Mouse (Mus musculus) limb, embryonic 14.5 days (tissue): Measurements from ENCODE around the gene Kdm7a. TPM values are rescaled to one million over a fixed set of nuclear protein-coding genes. Genes with fewer than 3 reads are reported as not detected.

Experiments
- ATAC-seq: fragments of 200-750 bp; cut with Nextera tagmentation; 2 replicates; pipeline ENCODE4 v1.8.0; 2017; ENCODE audit warnings: low read depth, moderate number of reproducible peaks, moderate TSS enrichment; ENCODE audit not compliant: low FRiP score
- DNase-seq: peaks from one replicate; pipeline ENCODE4 v3.0.0-alpha.2; 2015; ENCODE audit warnings: low spot score
- H3K27ac ChIP-seq: fragments of 300-500 bp; sonication (generic); replicated peaks from 2 replicates; pipeline ENCODE4 v1.5.1; 2014; ENCODE audit warnings: low read depth, mild to moderate bottlenecking, low read length, moderate library complexity, mixed read lengths
- H3K27me3 ChIP-seq: fragments of 300-500 bp; sonication (generic); 2 replicates; pipeline ENCODE4 v1.6.1; 2014; ENCODE audit warnings: low read length, mixed read lengths; ENCODE audit not compliant: control insufficient read depth, insufficient read depth
- H3K36me3 ChIP-seq: fragments of 300-500 bp; sonication (generic); 2 replicates; pipeline ENCODE4 v1.6.1; 2014; ENCODE audit warnings: mild to moderate bottlenecking, low read length, moderate library complexity, mixed read lengths; ENCODE audit not compliant: control insufficient read depth, insufficient read depth
- H3K4me1 ChIP-seq: fragments of 300-500 bp; sonication (generic); 2 replicates; pipeline ENCODE4 v1.6.1; 2014; ENCODE audit warnings: antibody characterized with exemption, low read length, mixed read lengths; ENCODE audit not compliant: control insufficient read depth, insufficient read depth
- H3K4me2 ChIP-seq: fragments of 300-500 bp; sonication (generic); replicated peaks from 2 replicates; pipeline ENCODE4 v1.6.1; 2014; ENCODE audit warnings: low read depth, mild to moderate bottlenecking, low read length, moderate library complexity; ENCODE audit not compliant: severe bottlenecking
- H3K4me3 ChIP-seq: fragments of 300-500 bp; sonication (generic); replicated peaks from 2 replicates; pipeline ENCODE4 v1.5.1; 2014; ENCODE audit warnings: low read length
- H3K9ac ChIP-seq: fragments of 300-500 bp; sonication (generic); 2 replicates; pipeline ENCODE4 v1.6.1; 2014; ENCODE audit warnings: mild to moderate bottlenecking, low read depth, low read length, moderate library complexity; ENCODE audit not compliant: severe bottlenecking
- H3K9me3 ChIP-seq: fragments of 300-500 bp; sonication (generic); 2 replicates; pipeline ENCODE4 v1.6.1; 2016; ENCODE audit warnings: low read length; ENCODE audit not compliant: control insufficient read depth
- POLR2A ChIP-seq: fragments of 200-500 bp; IDR thresholded peaks from 2 replicates; pipeline ENCODE4 v1.8.0; 2012; ENCODE audit warnings: inconsistent platforms, mild to moderate bottlenecking, moderate library complexity, borderline replicate concordance; ENCODE audit not compliant: insufficient read depth, insufficient read length; ENCODE audit errors: extremely low read depth
- WGBS: fragments of 180-500 bp; shearing (Covaris S2); extraction: QIAGEN DNeasy Blood & Tissue Kit; methylation state at CpG from one replicate; pipeline ENCODE4 v1.1.7; 2014; 5-methylcytosine and 5-hydroxymethylcytosine counted together
- polyA plus RNA-seq, 2 experiments: library from polyadenylated mRNA; depleted of rRNA in 1 of 2; stranded (reverse) in 1 of 2; unstranded in 1 of 2; fragments of >200 nt; fragmentation: Nextera tagmentation in 1 of 2; extraction: Ambion mirVana in 1 of 2; gene quantifications; 2 replicates each; pipeline versions ENCODE4 v1.2.1 to v1.2.3; 2012 to 2014

Kdm7a gene
- polyA plus RNA-seq, 2 experiments = 6.3 to 6.4 TPM

- TF ChIP-seq POLR2A = no peak
- ATAC-seq = peak; percentile 32
- Histone ChIP-seq H3K9ac (no peak overlapping the region), H3K4me2 (peak overlapping the region; percentile 16), H3K27me3 (no peaks in the 10 kb centered on the region), H3K4me1 (peaks cover 26% of the 10 kb centered on the region), H3K9me3 (no peaks in the 10 kb centered on the region), H3K4me3 (no peak overlapping the region), H3K27ac (peak overlapping the region; percentile 90), H3K36me3 (no peaks in the 10 kb centered on the region)
- 28% methylated on average over 8 of the region's 8 CpGs for WGBS
- DNase-seq = peak; percentile 37
Observed at GRCm38 (mm10) chr6:39243511-39243961, 36.9 kb upstream of the Kdm7a start.

GRCm38 (mm10) chr6:39242718-39243471 is 36.3 kb upstream of the Kdm7a start:
- Histone ChIP-seq H3K27me3 (no peaks in the 10 kb centered on the region), H3K9me3 (no peaks in the 10 kb centered on the region), H3K9ac (0 out of 2 replicates have a peak overlapping the region, but pooled peaks have one; percentile 14), H3K4me1 (peaks cover 26% of the 10 kb centered on the region), H3K27ac (peak overlapping the region; percentile 90), H3K4me3 (no peak overlapping the region), H3K36me3 (no peaks in the 10 kb centered on the region), H3K4me2 (peak overlapping the region; percentile 16; the same call in 1 of the 2 replicates)
- WGBS = 19% methylated on average over 8 of the region's 8 CpGs
- DNase-seq (peak; percentile 94), ATAC-seq (peak; percentile 96)
- TF ChIP-seq POLR2A = no peak

- H3K27me3 ChIP-seq = no peaks in the 10 kb centered on the region
- no peaks in the 10 kb centered on the region for H3K9me3 ChIP-seq
- ATAC-seq (no peak), DNase-seq (peak; percentile 32)
- H3K4me1 ChIP-seq = peaks cover 26% of the 10 kb centered on the region
- no peaks in the 10 kb centered on the region for H3K36me3 ChIP-seq
- H3K27ac ChIP-seq = no peak overlapping the region; the same call in 1 of the 2 replicates
- H3K9ac ChIP-seq = no peak overlapping the region
- WGBS = 62% methylated on average over 4 of the region's 4 CpGs
- TF ChIP-seq POLR2A = no peak
- no peak overlapping the region for H3K4me2 ChIP-seq
- no peak overlapping the region for H3K4me3 ChIP-seq
Observed at GRCm38 (mm10) chr6:39241421-39241891, 34.9 kb upstream of the Kdm7a start.

GRCm38 (mm10) chr6:39240956-39241355 is 34.4 kb upstream of the Kdm7a start:
- H3K27me3 ChIP-seq = no peaks in the 10 kb centered on the region
- no peak overlapping the region for H3K9ac ChIP-seq
- no peaks in the 10 kb centered on the region for H3K9me3 ChIP-seq
- no peak overlapping the region; the same call in 1 of the 2 replicates for H3K27ac ChIP-seq
- ATAC-seq (no peak), DNase-seq (no peak)
- no peak for TF ChIP-seq POLR2A
- no peaks in the 10 kb centered on the region for H3K36me3 ChIP-seq
- 88% methylated on average over 3 of the region's 3 CpGs for WGBS
- H3K4me1 ChIP-seq = peaks cover 26% of the 10 kb centered on the region
- H3K4me3 ChIP-seq = no peak overlapping the region
- no peak overlapping the region for H3K4me2 ChIP-seq

GRCm38 (mm10) chr6:39237887-39238286 is 31.3 kb upstream of the Kdm7a start:
- H3K9ac ChIP-seq = no peak overlapping the region
- H3K27me3 ChIP-seq = no peaks in the 10 kb centered on the region
- H3K4me3 ChIP-seq = no peak overlapping the region
- no peak overlapping the region for H3K27ac ChIP-seq
- no peaks in the 10 kb centered on the region for H3K9me3 ChIP-seq
- TF ChIP-seq POLR2A = no peak
- H3K4me2 ChIP-seq = no peak overlapping the region
- H3K4me1 ChIP-seq = peaks cover 12% of the 10 kb centered on the region
- no peak for ATAC-seq
- WGBS = 34% methylated on average over 3 of the region's 3 CpGs
- no peak for DNase-seq
- H3K36me3 ChIP-seq = no peaks in the 10 kb centered on the region
